Mouse (Mus musculus): ENCODE results near the gene Ythdf1.

Gene Ythdf1

DNA sequence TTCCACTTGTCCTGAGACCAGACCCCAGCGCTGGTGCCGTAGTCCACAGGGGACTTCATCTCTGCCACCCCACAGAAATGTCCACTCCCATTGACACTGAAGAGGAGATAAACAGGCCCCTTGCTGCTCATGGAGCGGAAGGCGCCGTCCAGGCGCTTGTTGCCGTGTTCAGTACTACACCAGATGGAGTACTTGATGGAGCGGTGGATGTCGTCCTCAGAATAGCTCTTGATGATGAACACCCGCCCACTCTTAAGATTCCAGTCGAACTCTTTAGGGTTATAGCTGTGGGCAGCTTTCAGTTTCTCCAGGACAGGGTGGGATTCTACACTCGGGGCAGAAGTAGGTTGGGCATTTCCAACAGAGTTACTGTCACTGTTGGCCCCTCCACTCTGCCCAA, 9.8 kb downstream of the Ythdf1 start:
- in situ Hi-C loops (cut with MboI, MseI) = no loop called here

DNA sequence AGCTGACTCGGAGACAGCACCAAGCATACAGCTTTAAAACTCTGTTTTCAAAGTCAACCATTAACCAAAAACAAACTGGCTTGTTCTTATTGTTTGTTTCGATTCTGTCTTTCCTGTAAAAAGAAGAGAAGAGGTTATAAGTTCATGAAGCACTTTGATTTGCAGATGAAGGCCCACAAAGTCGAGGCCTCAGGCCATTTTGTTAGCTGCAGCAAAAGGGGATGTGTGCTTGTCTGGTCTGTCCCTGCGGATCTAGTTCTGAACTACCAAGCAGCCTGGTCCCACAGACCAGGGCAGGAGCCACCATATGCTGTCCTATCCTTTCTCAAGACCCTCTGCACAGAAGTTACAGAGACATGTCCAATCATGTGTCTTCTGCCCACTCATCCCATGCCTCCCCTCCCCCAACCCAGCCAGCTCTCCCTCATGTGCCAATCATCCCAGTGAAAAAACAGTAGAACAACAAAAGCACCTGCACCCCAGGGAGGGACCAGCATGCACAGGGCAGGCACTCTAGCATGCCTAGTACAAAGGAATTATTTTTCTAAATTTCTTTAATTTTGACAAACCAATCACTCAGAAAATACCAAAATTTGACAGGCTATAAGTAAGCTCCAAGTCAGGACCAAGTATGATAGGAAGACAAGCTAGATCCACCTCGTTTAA, 15.1 kb downstream of the Ythdf1 start:
- in situ Hi-C loops (cut with MboI, MseI) = no loop called here

GRCm38 (mm10) chr2:180904435-180905208, 16.1 kb downstream of the Ythdf1 start:
- in situ Hi-C loops (cut with MboI, MseI) = no loop called here

DNA sequence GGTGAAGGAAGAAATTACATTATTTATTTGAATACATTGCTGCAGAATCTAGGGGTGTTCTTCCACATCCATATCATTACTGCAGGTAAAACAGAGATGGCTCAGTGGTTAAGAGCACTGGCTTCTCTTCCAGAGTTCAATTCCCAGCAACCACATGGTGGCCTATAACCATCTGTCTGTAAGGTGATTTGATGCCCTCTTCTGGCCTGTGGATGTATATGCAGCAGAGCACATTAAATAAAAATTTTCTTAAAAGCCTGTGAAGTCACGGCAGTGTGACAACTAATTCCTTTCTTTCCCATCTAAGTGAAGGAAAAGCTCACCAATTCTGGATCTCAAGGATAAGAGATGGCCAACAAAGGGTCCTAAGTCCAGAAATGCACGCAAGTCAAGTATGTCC, 18.7 kb downstream of the Ythdf1 start:
- in situ Hi-C loops (cut with MboI, MseI) = no loop called here

DNA sequence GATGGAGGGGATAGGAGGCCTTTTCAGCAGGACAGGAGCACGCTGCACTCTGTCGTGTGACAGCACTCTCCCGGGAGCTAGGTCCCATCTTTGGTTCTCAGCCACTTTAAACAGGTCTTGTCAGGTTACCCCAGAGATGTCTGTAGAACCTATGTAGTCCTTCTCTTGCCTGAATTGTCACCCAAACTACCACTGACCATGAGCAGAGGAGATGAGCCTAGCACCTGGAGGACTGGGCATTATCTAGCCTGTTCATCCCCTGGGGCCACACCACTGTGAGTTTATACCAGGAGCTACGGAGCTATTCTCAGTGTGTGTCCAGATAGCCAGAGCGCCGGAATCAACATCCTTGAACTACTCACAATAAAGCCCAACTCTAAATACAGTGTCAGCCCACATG, 22.9 kb downstream of the Ythdf1 start:
- in situ Hi-C loops (cut with MboI, MseI) = no loop called here

- in situ Hi-C loops (cut with MboI, MseI) = no loop called here
These were observed 23.7 kb downstream of the Ythdf1 start for GRCm38 (mm10) chr2:180896819-180897625.

DNA sequence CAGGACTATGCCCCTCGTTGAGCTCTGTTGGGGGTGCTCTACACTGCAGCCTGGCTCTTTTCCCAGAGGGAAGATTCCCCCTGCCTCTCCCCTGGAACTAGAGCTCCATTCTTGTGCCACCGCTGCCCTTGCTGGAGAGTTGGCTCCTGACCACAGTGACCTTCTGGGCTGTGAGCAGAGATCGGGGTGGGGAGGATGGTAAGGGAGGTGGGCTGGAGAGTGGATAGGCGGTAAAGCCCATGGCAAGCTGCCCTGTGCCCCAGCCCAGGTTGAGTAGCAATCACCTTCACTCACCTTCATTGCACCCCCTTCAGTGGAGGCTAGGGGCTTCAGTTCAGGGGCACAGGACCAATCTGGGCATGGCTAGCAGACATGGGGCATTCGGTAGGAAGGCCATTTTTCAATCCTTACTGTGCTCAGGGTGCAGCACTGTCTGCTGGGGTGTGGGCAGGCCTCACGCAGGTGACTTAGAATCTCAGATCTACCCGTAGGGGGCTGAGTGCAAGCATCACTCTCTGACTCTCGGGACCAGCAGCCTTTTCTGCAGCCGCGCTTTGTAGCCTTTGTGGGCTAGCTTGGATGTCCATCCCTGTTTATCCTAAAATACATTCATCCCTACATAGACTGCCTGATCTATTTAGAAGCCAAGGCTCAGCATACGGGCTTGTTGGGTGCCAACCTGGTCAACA, 24.8 kb downstream of the Ythdf1 start:
- in situ Hi-C loops (cut with MboI, MseI) = no loop called here

DNA sequence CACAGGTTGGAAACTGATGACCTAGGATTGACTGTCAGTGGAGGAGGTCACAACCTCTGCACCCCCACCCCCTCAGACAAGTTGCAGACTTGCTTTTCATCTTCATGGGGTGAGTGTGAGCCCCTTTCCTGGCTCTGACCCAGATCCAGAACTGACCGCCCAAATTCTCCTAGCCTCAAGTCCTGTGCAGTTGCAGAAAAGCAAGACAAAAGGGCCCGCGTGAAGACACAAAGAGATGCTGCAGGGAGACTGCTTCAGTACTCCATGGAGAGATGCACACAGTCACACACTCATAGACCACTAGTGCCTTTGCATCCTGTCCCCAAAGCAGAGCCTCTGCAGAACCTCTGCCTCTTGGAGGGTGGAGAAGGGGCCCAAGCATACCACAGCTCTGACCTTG, 25.4 kb downstream of the Ythdf1 start:
- in situ Hi-C loops (cut with MboI, MseI) = no loop called here

GRCm38 (mm10) chr2:180894734-180895133, 26.0 kb downstream of the Ythdf1 start:
- in situ Hi-C loops (cut with MboI, MseI) = no loop called here

- in situ Hi-C loops (cut with MboI, MseI) = no loop called here
These were observed 26.6 kb downstream of the Ythdf1 start for GRCm38 (mm10) chr2:180894029-180894623.

DNA sequence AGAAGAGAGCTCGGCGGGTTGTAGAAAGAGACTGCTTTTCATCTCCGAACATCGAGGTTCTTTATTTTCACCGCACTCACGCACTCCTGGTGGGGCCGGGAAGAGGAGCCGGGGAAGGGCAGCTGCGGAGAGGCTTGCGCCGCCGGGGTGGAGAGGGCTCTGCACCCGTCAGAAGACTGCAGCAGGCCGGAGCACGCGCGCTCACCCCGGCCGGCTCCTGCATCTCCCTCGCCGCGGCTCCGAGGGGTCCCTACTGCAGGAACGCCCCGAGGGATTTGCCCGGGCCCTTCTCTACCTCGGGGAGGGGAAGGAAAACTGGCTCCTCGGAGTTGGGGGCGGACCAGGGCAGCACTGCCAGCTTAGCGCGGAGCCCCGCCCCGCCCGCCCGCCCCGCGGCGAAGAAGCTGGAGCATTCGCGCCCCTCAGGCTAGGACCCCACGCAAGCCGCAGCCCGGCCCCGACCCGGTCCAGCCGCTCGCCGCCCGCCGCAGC, 27.2 kb downstream of the Ythdf1 start:
- in situ Hi-C loops (cut with MboI, MseI) = no loop called here

GRCm38 (mm10) chr2:180892841-180893521, 27.8 kb downstream of the Ythdf1 start:
- in situ Hi-C loops (cut with MboI, MseI) = no loop called here

GRCm38 (mm10) chr2:180891835-180892323, 28.9 kb downstream of the Ythdf1 start:
- in situ Hi-C loops (cut with MboI, MseI) = no loop called here

DNA sequence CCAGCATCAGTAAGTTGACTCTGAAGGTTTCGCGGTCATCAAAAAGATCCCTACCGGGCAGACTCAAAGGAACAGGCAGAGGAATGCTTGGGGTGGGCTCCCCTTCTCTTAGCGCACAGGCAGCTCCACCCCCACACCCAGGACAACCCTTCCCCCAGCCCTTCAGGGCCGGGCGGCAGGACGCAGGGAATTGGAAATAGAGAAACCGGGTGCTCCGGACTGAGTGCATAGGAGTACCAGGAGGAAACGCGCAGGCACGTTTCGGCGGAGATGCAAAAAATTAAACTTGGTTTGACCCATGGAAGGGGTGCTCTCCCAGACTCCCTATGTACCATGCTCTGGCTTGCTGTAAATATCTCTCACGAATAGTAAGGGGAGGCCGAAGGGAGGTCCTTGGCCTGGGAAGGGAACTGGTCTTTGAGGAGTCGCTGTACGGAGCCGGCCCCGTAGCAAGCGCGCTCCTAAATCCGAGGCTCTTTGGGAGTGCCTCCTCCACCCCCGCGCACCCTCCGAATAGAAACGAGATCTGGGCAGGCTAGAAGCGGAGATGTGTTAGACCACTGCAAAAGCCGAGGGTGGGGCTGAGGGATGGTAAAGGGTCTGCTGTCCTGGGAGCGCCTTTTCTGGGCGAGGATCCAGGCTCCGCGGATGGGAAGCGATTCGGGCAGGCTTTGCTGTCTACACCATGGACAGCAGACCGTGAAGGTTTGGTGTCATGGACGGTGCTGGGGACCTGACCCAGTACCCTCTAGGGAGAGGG, 29.5 kb downstream of the Ythdf1 start:
- in situ Hi-C loops (cut with MboI, MseI) = no loop called here

GRCm38 (mm10) chr2:180890422-180891074, 30.2 kb downstream of the Ythdf1 start:
- in situ Hi-C loops (cut with MboI, MseI) = no loop called here

DNA sequence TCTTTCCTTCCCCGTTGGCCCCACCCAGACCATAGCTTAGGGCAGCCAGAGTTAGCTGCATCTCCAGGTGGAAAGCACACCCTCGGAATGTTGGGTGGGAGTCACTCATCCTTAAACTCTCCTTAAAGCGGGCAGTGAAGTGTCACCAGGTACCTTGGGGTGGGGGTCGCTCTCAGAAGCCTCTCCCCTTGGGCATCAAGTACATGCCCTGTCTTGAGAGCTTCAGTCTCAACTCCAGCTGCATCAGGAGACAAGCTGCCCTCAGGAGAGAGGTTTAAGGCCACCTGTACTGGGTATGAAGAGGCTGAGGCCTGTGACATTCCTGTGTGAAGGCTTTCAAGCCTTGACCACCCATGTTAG, 30.8 kb downstream of the Ythdf1 start:
- in situ Hi-C loops (cut with MboI, MseI) = no loop called here

GRCm38 (mm10) chr2:180889271-180889920, 31.4 kb downstream of the Ythdf1 start:
- in situ Hi-C loops (cut with MboI, MseI) = no loop called here

DNA sequence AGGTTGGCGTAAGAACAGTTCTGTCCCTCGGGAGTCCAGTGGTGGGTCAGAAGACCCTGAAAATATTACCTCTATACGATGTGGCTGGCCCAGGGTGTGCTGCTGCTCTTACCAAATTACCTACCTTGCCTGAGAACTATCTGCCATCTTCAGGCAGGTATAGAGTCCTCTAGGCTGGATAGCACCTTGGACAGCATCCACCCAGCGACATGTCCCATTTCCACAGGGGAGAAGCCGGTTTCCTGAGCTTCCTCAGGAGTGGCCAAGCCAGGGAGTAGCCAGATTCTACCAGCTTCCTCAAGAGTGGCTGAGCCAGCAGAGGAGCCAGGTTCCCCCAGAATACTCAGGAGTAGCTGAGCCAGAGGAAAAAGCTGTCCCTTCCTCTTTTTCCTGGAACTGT, 35.5 kb downstream of the Ythdf1 start:
- in situ Hi-C loops (cut with MboI, MseI) = no loop called here

DNA sequence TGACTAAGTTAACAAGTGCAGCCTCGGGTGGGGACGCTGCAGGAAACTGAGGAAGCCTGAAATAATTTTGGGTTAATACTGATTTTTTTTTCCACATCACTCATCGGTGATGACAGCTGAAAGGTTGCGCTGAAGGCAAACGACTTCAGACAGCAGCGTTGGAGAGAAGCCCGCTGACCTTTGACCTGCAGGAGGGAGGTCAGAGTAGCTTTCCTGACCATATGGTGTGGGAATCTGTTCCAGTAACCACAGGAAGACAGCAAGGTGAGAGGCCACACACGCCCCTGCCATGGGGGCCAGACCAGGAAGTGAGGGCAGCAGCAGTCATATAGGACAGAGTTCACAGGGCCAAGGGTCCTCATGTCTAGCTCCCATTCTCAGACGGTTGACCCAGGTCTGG, 39.5 kb downstream of the Ythdf1 start:
- in situ Hi-C loops (cut with MboI, MseI) = no loop called here

Data from T-helper 1 cell (primary cell).